ENCODE assay signal across 8 mouse cellular contexts in genomic region chr2:65237610-65238170, GRCm38 (mm10). TPM values are rescaled to one million over a fixed set of nuclear protein-coding genes. Genes with fewer than 3 reads are reported as not detected.
DNase-seq lines count a peak whose midpoint lies in the region; ATAC-seq lines count a peak whose summit lies in the region.

No protein-coding gene starts in this region.

- H3K9me3 ChIP-seq in stomach, embryonic 14.5 days (ENCODE audit: control insufficient read depth, low read depth, low read length) = peaks cover 3% of the 10 kb centered on the region; the same call in 1 of the 2 replicates

- DNase-seq in ovary, adult 18-20 months (ENCODE audit: low spot score) = peak; percentile 19
- no peak for DNase-seq in ovary, postnatal 36 days (ENCODE audit: low spot score)
- DNase-seq in heart, postnatal 10 days = peak; percentile 62 to 70
- DNase-seq in kidney, postnatal 36 days = peak; percentile 87 to 91
- no peak for DNase-seq in ovary, postnatal 14 days (ENCODE audit: low spot score)

- no peaks in the 10 kb centered on the region for H3K27me3 ChIP-seq in stomach, embryonic 14.5 days (ENCODE audit: control insufficient read depth, insufficient read depth, low read length)

- intact Hi-C loops in heart, postnatal 10 days (cut with DNase I) = loop anchor here (1.0 to 5.0 kb wide), 4 partner anchors 48 to 215 kb away; partner anchors contain the start of gene Grb14

- peaks cover 8% of the 10 kb centered on the region; the same call in 1 of the 2 replicates for H3K4me1 ChIP-seq in stomach, embryonic 14.5 days (ENCODE audit: control insufficient read depth, insufficient read depth, low read length)

- peak overlapping the region; percentile 84 for H3K4me2 ChIP-seq in stomach, embryonic 14.5 days (replicated peaks; ENCODE audit: low read depth, low read length)

- H3K9ac ChIP-seq in stomach, embryonic 14.5 days (replicated peaks; ENCODE audit: low read depth, low read length) = peak overlapping the region; percentile 81

- peak; percentile 51 for ATAC-seq in common myeloid progenitor, adult 5-6 weeks (replicated peaks; ENCODE audit: low read depth, poor library complexity, severe bottlenecking)
- ATAC-seq in megakaryocyte progenitor cell, adult 5-6 weeks (replicated peaks; ENCODE audit: poor library complexity) = peak; percentile 51
- ATAC-seq in stomach, embryonic 14.5 days (ENCODE audit: insufficient number of reproducible peaks, insufficient read depth, low FRiP score, low read depth) = peak; percentile 59

- no peaks in the 10 kb centered on the region for H3K36me3 ChIP-seq in stomach, embryonic 14.5 days (ENCODE audit: control insufficient read depth, insufficient read depth, low read length)

- WGBS in stomach, embryonic 14.5 days = 3% methylated on average over 22 of the region's 22 CpGs

- H3K27ac ChIP-seq in stomach, embryonic 14.5 days (ENCODE audit: low read length) = peak overlapping the region; percentile 98

- peak overlapping the region; percentile 79 for H3K4me3 ChIP-seq in stomach, embryonic 14.5 days (ENCODE audit: low read depth, low read length)

RNA-seq across cellular contexts. Expression of gene Cobll1, which starts 1.5 kb away (rescaled TPM):
- total RNA-seq in common myeloid progenitor, adult 5-6 weeks (2017) = 3.9 and 6.9 TPM in 2 replicates
- 10 to 100 TPM; 44.8 to 47.4 TPM for total RNA-seq in heart, postnatal 10 days (2021)
- 1.9 and 3.9 TPM in 2 replicates for total RNA-seq in megakaryocyte progenitor cell, adult 5-6 weeks (2015)
- 1.6 and 2.2 TPM in 2 replicates for total RNA-seq in megakaryocyte progenitor cell, adult 5-6 weeks (2017)
- polyA plus RNA-seq in stomach, embryonic 14.5 days (2014; fragmentation: Nextera tagmentation; extraction: Ambion mirVana) = 17.2 and 17.4 TPM in 2 replicates

Comparison
In these comparisons a context has a peak if more than half of its experiments do, and no peak if none do; other contexts are left out.
1. DNase-seq: peak in ovary, adult 18-20 months (single experiment), heart, postnatal 10 days (2 of 2) and kidney, postnatal 36 days (2 of 2); none in ovary, postnatal 36 days (single experiment) and ovary, postnatal 14 days (single experiment).
2. Peak in every context shown above with its lines, with median percentiles within 50 percentile points of each other: ATAC-seq.